Mouse (Mus musculus) kidney, adult 2 months (tissue): ENCODE measurements around the gene Prkg1.

ENCODE experiments used
- CTCF ChIP-seq: fragments of 200-500 bp; conservative IDR thresholded peaks from 2 replicates; pipeline ENCODE4 v1.5.1; 2011; ENCODE audit warnings: low read depth, mild to moderate bottlenecking, control low read depth, low read length, moderate library complexity, mixed read lengths; ENCODE audit not compliant: insufficient read depth, insufficient read length
- POLR2A ChIP-seq: fragments of 200-500 bp; IDR thresholded peaks from one replicate; pipeline ENCODE4 v1.6.1; 2011; ENCODE audit warnings: low read depth, low read length, control low read depth

- TF ChIP-seq POLR2A, result no peak
- TF ChIP-seq CTCF, result no peak
Observed at GRCm38 (mm10) chr19:31781077-31781476, 16.2 kb upstream of the Prkg1 start.
